30 mouse cellular contexts compared by ENCODE assay signal in the genomic region with DNA sequence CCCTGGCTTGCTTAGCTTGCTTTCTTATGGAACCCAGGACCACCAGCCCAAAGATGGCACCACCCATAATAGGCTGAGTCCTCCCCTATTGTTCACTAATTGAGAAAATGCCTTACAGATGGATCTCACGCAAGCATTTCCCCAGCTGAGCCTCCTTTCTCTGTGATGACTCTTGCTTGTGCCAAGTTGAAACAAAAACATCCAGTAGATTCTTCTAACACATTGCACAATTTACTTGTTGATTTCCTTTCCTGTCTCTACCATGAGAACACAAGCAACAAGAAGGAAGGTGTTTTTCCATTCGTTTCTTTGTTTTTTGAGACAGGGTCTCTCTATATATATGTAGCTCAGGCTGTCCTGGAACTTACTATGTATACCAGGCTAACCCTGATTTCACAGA. TPM values are rescaled to one million over a fixed set of nuclear protein-coding genes. Genes with fewer than 3 reads are reported as not detected.
DNase-seq lines count a peak whose midpoint lies in the region; ATAC-seq and TF ChIP-seq lines count a peak whose summit lies in the region.
"Had no signal": no experiment of that assay in that cellular context is flagged by ENCODE, and none has a peak within 500 bp of the region (broad histone marks: within the 10 kb centered on the region; RNA-seq: fewer than 3 reads in every experiment).

No protein-coding gene starts in this region.

- H3K27me3 ChIP-seq in lung, postnatal 0 days (replicated peaks; ENCODE audit: insufficient read depth, low read length) = no peaks in the 10 kb centered on the region
- H3K27me3 ChIP-seq in midbrain, embryonic 11.5 days (ENCODE audit: control insufficient read depth, insufficient read depth, low read length) = no peaks in the 10 kb centered on the region
- H3K27me3 ChIP-seq in midbrain, embryonic 14.5 days (ENCODE audit: control insufficient read depth, insufficient read depth, low read length) = no peaks in the 10 kb centered on the region
- H3K27me3 ChIP-seq: embryonic facial prominence, embryonic 13.5 days; embryonic facial prominence, embryonic 15.5 days; forebrain, embryonic 12.5 days had no signal

- ATAC-seq in lung, postnatal 0 days = no peak
- no peak for ATAC-seq in midbrain, embryonic 11.5 days (ENCODE audit: low FRiP score)
- ATAC-seq in midbrain, embryonic 14.5 days (ENCODE audit: low FRiP score, low TSS enrichment) = no peak
- ATAC-seq: activated CD4-positive, CD25-positive, alpha-beta regulatory T cell, adult 4 months; forebrain, embryonic 14.5 days; forebrain, embryonic 16.5 days; Patski had no signal

- WGBS in lung, postnatal 0 days = 60% methylated on average over 2 of the region's 2 CpGs
- WGBS in midbrain, embryonic 11.5 days = 86% methylated on average over 2 of the region's 2 CpGs
- WGBS in midbrain, embryonic 14.5 days = 79% methylated on average over 2 of the region's 2 CpGs

- no peak overlapping the region for H3K9ac ChIP-seq in lung, postnatal 0 days (replicated peaks; ENCODE audit: low read depth)
- no peak overlapping the region for H3K9ac ChIP-seq in midbrain, embryonic 11.5 days (ENCODE audit: low read length)
- no peak overlapping the region for H3K9ac ChIP-seq in midbrain, embryonic 14.5 days (replicated peaks; ENCODE audit: low read length)
- H3K9ac ChIP-seq: embryonic facial prominence, embryonic 13.5 days; embryonic facial prominence, embryonic 15.5 days; forebrain, embryonic 12.5 days had no signal

- H3K9me3 ChIP-seq in lung, postnatal 0 days (ENCODE audit: low read length) = no peaks in the 10 kb centered on the region
- H3K9me3 ChIP-seq in midbrain, embryonic 11.5 days (ENCODE audit: control insufficient read depth, low read length) = no peaks in the 10 kb centered on the region
- H3K9me3 ChIP-seq in midbrain, embryonic 14.5 days (ENCODE audit: control insufficient read depth, low read length) = no peaks in the 10 kb centered on the region
- H3K9me3 ChIP-seq: embryonic facial prominence, embryonic 13.5 days; embryonic facial prominence, embryonic 15.5 days; forebrain, embryonic 10.5 days; forebrain, embryonic 12.5 days had no signal

- TF ChIP-seq EP300 in lung, postnatal 0 days (IDR thresholded peaks at IDR 0.05) = no peak

- H3K27ac ChIP-seq in lung, postnatal 0 days (ENCODE audit: low read length) = no peak overlapping the region
- H3K27ac ChIP-seq in midbrain, embryonic 11.5 days (ENCODE audit: low read depth, low read length) = no peak overlapping the region
- no peak overlapping the region for H3K27ac ChIP-seq in midbrain, embryonic 14.5 days (replicated peaks; ENCODE audit: low read depth, low read length)
- H3K27ac ChIP-seq: embryonic facial prominence, embryonic 13.5 days; embryonic facial prominence, embryonic 15.5 days; forebrain, embryonic 10.5 days; forebrain, embryonic 12.5 days had no signal

- no peak for TF ChIP-seq CTCF in lung, postnatal 0 days (IDR thresholded peaks at IDR 0.05)

- no peak overlapping the region for H3K4me3 ChIP-seq in lung, postnatal 0 days (ENCODE audit: low read depth, low read length)
- H3K4me3 ChIP-seq in midbrain, embryonic 11.5 days (ENCODE audit: low read depth, low read length) = no peak overlapping the region
- H3K4me3 ChIP-seq in midbrain, embryonic 14.5 days (replicated peaks; ENCODE audit: low read depth, low read length) = no peak overlapping the region
- H3K4me3 ChIP-seq: embryonic facial prominence, embryonic 13.5 days; embryonic facial prominence, embryonic 15.5 days; erythroblast, embryonic 14.5 days; forebrain, embryonic 10.5 days; forebrain, embryonic 12.5 days had no signal

- peak; percentile 81 for DNase-seq in heart, adult 11 months
- no peak for DNase-seq in heart, adult 8-10 months (ENCODE audit: low spot score)
- peak; percentile 80 for DNase-seq in lung, postnatal 0 days (ENCODE audit: low spot score)
- DNase-seq in lung, postnatal 25 days (ENCODE audit: low spot score) = no peak
- DNase-seq in midbrain, embryonic 11.5 days (ENCODE audit: low spot score, missing footprints) = peak; percentile 10
- no peak for DNase-seq in midbrain, embryonic 14.5 days
- no peak for DNase-seq in liver
- DNase-seq: adrenal gland, adult 2 months; adrenal gland, postnatal 10 days; adrenal gland, postnatal 25 days; cerebellum, adult 11 months; cerebellum, adult 18-20 months; cerebellum, adult 8-10 months; cerebellum, adult 9-11 months; cerebellum, postnatal 14 days; cerebellum, postnatal 36 days; embryo, embryonic 11 days had no signal

- peaks cover 11% of the 10 kb centered on the region for H3K4me1 ChIP-seq in lung, postnatal 0 days (ENCODE audit: insufficient read depth, low read depth, low read length)
- H3K4me1 ChIP-seq in midbrain, embryonic 11.5 days (ENCODE audit: control insufficient read depth, insufficient read depth, low read length) = peaks cover 4% of the 10 kb centered on the region; the same call in 1 of the 2 replicates
- peaks cover 6% of the 10 kb centered on the region; the same call in 1 of the 2 replicates for H3K4me1 ChIP-seq in midbrain, embryonic 14.5 days (ENCODE audit: control insufficient read depth, insufficient read depth, low read length)

- no peak overlapping the region for H3K4me2 ChIP-seq in lung, postnatal 0 days (replicated peaks; ENCODE audit: low read depth, low read length)
- no peak overlapping the region for H3K4me2 ChIP-seq in midbrain, embryonic 11.5 days
- H3K4me2 ChIP-seq in midbrain, embryonic 14.5 days (ENCODE audit: low read length) = no peak overlapping the region
- H3K4me2 ChIP-seq: embryonic facial prominence, embryonic 13.5 days; embryonic facial prominence, embryonic 15.5 days; forebrain, embryonic 12.5 days had no signal

- no peaks in the 10 kb centered on the region for H3K36me3 ChIP-seq in lung, postnatal 0 days (ENCODE audit: insufficient read depth, low read length)
- H3K36me3 ChIP-seq in midbrain, embryonic 11.5 days (ENCODE audit: control insufficient read depth, insufficient read depth, low read length) = no peaks in the 10 kb centered on the region
- H3K36me3 ChIP-seq in midbrain, embryonic 14.5 days (ENCODE audit: control insufficient read depth, insufficient read depth, low read length) = no peaks in the 10 kb centered on the region
- H3K36me3 ChIP-seq: embryonic facial prominence, embryonic 13.5 days; embryonic facial prominence, embryonic 15.5 days; forebrain, embryonic 10.5 days; forebrain, embryonic 12.5 days had no signal

RNA-seq across cellular contexts. Expression of a gene that starts 20.2 kb away (rescaled TPM):
- total RNA-seq in heart, adult 8-10 months (2022) = not detected
- polyA plus RNA-seq in lung, postnatal 0 days (2015; fragmentation: Nextera tagmentation; extraction: Ambion mirVana) = 0.81 and 0.91 TPM in 2 replicates
- polyA plus RNA-seq in midbrain, embryonic 11.5 days (2014; fragmentation: Nextera tagmentation; extraction: Ambion mirVana) = 0.92 and 1.5 TPM in 2 replicates
- 0.36 TPM in 1 of 2 replicates, not detected in the other for polyA plus RNA-seq in midbrain, embryonic 14.5 days (2014; fragmentation: Nextera tagmentation; extraction: Ambion mirVana)
- total RNA-seq: adrenal gland, adult 2 months; adrenal gland, postnatal 25 days; common myeloid progenitor, adult 5-6 weeks; ES-E14; MEL had no signal
- polyA plus RNA-seq: activated CD4-positive, CD25-positive, alpha-beta regulatory T cell, adult 4 months; adrenal gland, adult 2 months; C2C12; embryonic facial prominence, embryonic 13.5 days; embryonic facial prominence, embryonic 15.5 days; erythroblast, embryonic 14.5 days; Patski had no signal

RNA-seq across cellular contexts. Expression of a gene that starts 51.1 kb away (rescaled TPM):
- under 1 TPM in 3 of 4 experiments, not detected in 1; 0.11 to 0.25 (median 0.16) TPM for total RNA-seq in heart, adult 8-10 months (2022)
- 5.8 and 6.3 TPM in 2 replicates for polyA plus RNA-seq in lung, postnatal 0 days (2015; fragmentation: Nextera tagmentation; extraction: Ambion mirVana)
- not detected in 2 replicates for polyA plus RNA-seq in midbrain, embryonic 11.5 days (2014; fragmentation: Nextera tagmentation; extraction: Ambion mirVana)
- not detected in 2 replicates for polyA plus RNA-seq in midbrain, embryonic 14.5 days (2014; fragmentation: Nextera tagmentation; extraction: Ambion mirVana)
- total RNA-seq: common myeloid progenitor, adult 5-6 weeks; MEL had no signal
- polyA plus RNA-seq: activated CD4-positive, CD25-positive, alpha-beta regulatory T cell, adult 4 months; C2C12; erythroblast, embryonic 14.5 days; forebrain, embryonic 12.5 days; forebrain, embryonic 14.5 days; forebrain, embryonic 16.5 days had no signal

Comparison
In these comparisons a context has a peak if more than half of its experiments do, and no peak if none do; other contexts are left out.
1. DNase-seq: peak in heart, adult 11 months (single experiment), lung, postnatal 0 days (single experiment) and midbrain, embryonic 11.5 days (single experiment); none in heart, adult 8-10 months (single experiment), lung, postnatal 25 days (single experiment), midbrain, embryonic 14.5 days (single experiment) and liver (single experiment).